Mouse (Mus musculus) heart, postnatal 10 days (tissue): ENCODE data around the gene Parvg. TPM values are rescaled to one million over a fixed set of nuclear protein-coding genes. Genes with fewer than 3 reads are reported as not detected.
"Not testable (repeated sequence)": the region's sequence is repeated elsewhere in the genome, so short reads cannot be mapped to it uniquely, and the experiment has no call there.

Source experiments
- DNase-seq, 2 experiments: peaks; one replicate each; pipeline ENCODE4 v3.0.0; 2021
- intact Hi-C: fragments of 180-260 bp; cut with DNase I; formaldehyde crosslinking; loops from one replicate; pipeline ENCODE4 v1.15.1; 2025
- total RNA-seq, 2 experiments: library from RNA; stranded (reverse); gene quantifications; 2 replicates each; pipeline ENCODE4 v1.2.3; 2021

Parvg gene
- 1 to 10 TPM; 1.7 to 2.5 TPM for total RNA-seq

DNA sequence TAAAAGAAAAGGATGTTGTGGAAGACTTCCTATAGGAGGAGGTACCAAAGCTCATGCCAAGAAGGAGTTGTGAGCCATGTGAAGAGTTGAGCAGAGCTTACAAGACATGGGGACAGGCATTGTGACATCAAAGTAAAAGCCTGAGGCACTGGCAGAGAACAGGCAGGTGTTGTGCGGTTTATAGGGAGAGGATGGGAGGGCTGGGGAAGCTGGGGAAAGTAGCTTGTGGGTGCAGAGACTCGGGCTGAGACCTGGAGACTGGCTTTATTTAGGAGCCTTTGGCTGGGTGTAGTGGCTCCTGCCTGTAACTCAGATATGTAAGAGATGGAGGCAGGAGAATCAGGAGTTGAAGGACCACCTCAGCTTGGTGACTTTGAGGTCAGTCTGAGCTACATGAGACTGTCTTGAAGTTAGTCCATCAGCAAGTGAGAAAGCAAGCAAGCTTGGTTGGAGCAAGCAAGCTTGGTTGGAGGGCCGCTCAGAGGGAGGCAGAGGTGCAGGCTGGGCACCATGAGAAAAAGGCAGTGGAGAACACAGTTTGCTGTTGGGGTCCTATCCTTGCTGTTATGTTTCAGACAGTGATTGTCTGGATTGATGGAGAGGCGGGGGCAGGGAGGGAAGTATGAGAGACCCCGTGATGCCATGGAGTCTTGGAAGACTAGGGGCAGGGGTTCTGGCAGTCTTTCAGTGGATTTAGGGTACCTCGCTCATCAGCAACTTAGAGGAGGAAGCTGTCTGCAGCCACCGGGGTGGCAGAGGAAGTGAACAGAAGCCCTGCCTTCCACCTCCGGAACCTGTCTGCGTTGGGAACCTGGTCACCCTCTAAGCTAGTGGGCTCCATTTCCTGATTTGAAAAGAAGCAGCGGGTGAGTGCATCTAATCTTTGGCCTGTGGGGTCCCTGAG is at the start of gene Parvg:
Gene Parvg, plus strand, starts transcription at position 61 of the 904 bp plus-strand sequence.
- DNase-seq: no peak
- intact Hi-C loops: no loop called here

DNA sequence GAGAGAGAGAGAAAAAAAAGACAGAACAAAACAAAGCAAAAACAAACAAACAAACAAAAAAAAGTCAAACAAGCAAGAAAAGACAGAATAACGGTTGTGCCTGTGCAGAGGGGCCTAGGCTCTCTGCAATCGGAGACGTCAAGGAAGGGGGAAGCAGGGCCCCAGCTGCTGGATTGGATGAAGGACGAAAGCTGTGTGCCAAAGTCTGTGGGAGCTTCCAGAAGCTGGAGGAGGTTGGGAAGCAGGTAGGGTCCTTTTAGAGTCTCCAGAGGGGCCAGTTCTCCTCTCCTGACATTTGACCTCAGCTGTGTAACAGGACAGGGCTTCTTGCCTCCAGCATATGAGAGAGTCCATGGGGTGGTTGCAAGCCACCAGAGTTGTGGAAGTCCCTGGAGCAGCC is 47.8 kb upstream of the Parvg start:
- DNase-seq: no peak
- intact Hi-C loops: no loop called here

DNA sequence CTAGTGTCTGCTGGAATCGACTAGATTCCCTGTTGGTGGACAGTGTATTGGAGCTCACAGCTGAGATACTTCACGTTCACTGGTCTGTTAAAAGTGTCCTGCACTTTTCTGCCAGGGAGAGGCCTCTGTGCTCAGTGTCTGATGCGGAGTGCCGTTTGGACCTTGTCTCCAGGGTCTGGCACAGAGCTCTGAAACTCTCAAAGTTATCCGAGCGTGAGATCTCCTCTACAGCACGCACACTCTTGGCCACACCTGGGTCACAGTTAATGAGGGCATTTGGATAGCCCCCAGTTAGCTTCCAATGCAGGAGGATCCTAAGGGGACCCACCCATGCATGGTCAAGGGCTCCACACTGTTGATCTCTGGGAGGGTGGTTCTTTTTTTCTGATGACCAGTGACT is 45.7 kb upstream of the Parvg start:
- DNase-seq: no peak
- intact Hi-C loops: no loop called here

DNA sequence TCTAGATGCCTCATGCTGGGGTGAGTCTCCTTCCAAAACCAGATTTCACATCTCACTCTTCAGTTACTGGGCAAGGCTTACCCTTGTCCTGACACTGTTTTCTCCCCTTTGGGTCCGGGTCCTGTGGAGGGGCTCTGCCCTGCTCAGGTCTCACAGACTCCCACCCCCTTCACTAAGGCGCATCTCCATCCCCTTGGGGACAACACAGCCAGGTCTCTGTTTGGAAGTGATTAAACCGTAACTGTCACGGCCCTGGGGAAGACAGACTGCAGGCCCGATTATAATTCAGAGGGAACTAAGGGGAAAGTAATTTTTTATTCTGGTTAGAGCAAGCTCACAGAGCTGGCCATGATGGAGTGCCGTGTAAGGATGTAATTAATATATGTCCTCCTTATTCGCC is 45.2 kb upstream of the Parvg start:
- no peak for DNase-seq
- intact Hi-C loops: no loop called here

DNA sequence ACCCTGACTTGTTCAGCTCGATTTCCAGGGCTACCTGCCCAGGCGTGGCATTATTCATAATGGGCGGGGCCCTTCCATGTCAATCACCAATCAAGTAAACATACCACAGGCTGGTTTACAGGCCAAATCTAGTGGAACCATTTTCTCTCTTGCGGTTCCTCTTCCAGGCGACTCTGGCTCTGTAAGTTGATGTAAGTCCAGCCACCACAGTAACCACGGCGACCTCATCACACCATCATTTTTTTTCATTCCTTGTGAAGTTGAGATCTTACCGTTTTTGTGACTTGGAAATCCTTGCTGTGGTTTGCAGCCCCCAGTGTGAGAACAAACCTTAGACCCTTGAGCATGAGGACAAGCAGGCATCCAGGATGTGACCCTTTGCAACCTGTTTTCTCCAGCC is 43.5 kb upstream of the Parvg start:
- intact Hi-C loops: no loop called here

DNA sequence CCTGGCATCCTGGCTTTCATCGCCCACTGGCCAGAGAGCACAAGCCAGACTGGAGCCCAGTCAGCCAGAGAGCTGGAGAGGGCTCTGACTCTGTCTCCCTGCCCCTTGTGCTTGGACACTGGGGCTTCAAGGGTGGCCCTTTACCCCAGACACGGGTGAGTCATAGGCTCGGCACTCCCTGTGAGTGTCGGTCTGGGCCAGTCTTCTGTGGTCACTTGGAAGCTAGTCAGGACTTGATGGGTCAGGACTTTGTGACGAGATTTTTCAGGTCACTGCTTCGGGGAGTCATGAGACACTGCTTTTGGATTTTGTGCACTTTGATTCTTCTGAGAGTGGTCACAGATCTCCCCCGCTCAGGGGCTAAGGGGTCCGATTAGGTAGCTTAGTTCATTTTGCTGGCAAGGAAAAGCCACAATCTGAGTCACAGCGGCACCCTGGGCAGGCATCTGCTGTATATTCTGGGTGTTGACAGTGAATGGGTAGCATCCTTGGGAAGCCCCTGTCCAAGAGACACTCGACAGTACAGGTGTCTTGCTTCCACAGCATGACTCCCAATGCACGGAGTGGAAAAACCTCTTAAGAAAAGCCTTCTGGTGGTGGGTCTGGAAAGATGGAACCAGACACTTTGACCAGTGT is 43.0 kb upstream of the Parvg start:
- intact Hi-C loops: no loop called here
- no peak for DNase-seq

More for the DNA sequence above, 43.5 kb upstream of the Parvg start:
- no peak for DNase-seq

DNA sequence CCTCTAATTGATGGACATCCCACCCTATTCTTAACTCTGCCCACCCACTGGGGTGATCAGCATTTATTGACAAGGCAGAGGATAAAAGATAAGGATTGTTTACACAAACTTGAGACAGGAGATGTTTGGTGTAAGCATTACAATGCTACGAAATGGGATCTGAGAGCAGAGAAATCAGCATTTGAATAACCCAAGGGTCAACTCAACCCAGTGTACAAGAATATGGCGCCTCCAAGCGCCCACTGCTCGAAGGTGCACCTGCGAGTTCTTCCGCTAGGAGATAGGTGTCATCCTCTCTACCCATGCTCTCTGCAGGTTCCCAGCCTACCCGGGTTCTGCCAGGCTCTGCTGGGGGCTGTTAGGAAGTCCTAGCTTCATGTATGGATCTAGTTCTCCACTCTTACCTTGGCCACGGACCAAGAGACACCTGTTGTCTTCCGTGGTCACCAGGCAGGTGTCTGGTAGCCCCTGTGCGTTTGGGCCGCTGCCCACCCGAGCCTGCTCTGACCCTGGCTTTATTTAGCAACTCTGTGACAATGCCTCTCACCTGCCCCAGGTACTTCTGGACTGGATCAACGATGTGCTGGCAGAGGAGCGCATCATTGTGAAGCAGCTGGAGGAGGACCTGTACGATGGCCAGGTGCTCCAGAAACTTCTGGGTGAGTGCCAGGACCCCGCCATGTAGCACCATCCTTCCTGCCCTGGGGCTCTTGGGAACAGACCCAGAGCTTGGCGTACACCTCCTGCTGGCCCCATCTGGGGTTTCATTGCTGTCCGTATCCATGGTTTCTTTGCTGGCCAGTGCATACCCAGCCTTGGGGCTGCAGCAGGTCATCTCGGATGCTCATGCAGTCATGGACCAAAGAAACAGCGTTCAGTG is 41.4 kb upstream of the Parvg start:
- DNase-seq: no peak
- intact Hi-C loops: no loop called here

DNA sequence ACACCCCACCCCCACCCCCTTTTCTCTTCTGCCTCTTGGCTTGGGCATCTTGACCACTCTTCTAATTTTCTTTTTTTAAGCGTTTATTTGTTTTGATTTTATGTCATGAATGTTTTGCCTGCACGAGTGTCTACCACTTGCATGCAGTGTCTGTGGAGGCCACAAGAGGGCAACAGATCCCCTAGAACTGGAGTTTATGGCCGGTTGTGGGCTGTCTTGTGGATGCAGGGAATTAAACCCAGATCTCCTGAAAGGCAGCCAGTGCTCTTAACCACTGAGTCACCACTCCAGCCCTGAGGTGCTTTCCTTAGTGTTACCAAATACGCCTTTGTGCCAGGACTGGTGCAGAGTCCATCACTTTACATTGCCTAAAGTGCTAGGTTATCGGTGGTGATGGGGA is 39.8 kb upstream of the Parvg start:
- intact Hi-C loops: no loop called here
- peak; percentile 40 to 58 for DNase-seq

DNA sequence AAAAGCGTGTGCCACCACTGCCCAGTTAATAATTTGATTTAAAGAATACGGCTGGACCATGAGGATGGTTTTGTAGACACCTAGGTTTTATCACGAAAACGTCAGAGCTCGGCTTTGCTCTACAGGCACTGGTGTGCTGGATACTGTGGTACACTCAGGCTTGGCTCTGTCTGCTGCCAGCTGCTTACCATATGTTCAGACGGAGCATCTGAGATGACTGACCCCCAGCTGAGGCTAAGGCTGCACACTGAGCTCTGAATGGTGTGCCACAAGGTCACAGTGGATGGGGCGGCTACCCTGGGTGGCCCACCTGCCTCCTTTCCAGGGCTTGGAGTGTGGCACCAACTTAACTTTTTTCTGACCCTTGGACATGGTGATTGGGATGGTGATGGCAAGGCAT is 38.4 kb upstream of the Parvg start:
- intact Hi-C loops: no loop called here

DNA sequence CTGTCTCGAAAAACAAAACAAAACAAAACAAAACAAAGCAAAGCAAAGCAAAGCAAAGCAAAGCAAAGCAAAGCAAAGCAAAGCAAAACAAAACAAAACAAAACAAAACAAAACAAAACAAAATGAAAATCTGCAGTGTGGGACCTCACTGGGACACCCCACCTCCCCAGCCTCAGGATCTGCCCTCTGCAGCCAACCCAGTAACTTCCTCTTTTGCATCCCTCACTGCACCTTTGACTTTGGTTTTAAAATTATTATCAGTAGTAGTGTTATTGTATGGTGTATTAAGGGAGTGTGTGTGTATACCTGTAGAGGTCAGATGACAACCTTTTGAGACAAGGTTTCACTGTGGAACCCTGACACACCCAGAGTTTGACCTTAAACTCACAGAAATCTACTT is 34.9 kb upstream of the Parvg start:
- intact Hi-C loops, DNase-seq: not testable (repeated sequence)

More for the DNA sequence above, 38.4 kb upstream of the Parvg start:
- no peak for DNase-seq

DNA sequence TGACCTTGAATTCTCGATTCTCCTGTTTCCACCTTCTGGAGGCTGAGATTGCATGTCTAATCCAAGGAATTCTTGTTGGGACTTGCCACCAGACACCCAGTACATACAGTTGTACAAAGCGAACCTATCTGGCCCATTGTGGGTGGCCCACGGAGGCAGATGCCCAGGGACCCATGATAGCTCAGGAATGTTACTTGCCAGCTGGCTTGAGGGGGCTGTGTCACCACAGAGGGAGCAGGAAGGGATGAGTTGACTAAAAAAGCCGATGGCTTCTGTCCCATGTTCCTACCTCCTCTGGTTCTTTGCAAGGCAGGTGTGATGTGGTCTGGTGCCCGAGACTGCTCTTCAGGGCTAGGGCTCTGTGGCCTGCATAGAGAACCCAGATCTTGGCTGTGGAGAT is 32.7 kb upstream of the Parvg start:
- intact Hi-C loops: no loop called here
- no peak for DNase-seq

DNA sequence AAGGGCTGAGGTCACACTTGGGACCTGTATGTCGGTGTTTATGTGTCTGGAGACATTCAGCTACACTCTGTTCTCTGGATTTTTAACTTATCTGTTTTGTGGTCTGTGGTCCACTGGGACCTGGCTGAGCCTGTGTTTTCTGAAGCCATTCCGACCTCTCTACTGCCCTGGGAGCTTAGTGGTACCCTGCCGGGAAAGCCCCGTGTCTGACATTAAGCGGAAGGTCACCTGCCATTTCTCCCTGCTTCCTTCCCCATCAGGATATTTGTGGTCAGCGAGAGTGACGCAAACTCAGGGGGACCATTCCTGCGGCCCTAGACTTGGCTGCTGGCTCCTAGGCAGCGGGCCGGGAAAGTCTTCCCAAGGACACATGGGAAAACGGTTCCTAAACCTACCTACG is 30.2 kb upstream of the Parvg start:
- intact Hi-C loops: no loop called here
- no peak for DNase-seq

DNA sequence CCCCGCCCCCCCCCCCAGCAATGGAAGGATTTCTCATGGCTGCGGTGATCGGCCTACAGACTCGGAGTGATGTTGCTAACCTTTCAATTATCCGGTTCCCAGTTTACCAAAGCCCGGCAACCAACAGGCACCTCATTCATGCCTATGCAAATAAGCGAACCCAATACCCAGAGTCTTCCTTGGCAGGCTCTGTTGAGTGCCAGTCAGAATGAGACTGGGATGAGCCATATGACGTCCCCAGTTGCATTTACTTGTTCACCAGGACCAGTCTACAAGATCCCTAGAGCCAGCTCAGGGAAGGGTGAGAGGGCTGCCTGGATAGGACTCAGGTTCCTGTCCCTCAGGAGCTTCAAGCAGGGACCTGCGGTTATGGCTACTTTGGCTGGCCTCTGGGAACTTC is 29.4 kb upstream of the Parvg start:
- no peak for DNase-seq
- intact Hi-C loops: no loop called here

DNA sequence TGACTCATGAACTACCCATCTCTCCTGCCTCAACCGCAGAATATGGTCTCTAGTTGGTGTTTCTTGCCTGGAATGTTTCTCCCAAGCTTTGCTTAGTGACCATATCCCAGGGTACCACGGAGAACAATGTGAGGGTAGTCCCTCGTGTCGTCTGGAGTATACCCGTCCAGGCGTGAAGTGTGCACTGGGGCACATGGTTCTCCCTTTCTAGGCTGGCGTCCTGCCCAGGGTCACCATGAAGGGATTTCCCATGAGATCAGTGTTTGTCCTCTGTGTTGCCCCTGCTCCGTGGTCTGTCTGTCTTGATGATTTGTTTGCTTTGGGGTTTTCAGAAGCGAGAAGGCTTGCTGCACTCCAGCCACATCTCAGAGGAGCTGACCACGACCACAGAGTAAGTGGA is 28.6 kb upstream of the Parvg start:
- intact Hi-C loops: no loop called here

DNA sequence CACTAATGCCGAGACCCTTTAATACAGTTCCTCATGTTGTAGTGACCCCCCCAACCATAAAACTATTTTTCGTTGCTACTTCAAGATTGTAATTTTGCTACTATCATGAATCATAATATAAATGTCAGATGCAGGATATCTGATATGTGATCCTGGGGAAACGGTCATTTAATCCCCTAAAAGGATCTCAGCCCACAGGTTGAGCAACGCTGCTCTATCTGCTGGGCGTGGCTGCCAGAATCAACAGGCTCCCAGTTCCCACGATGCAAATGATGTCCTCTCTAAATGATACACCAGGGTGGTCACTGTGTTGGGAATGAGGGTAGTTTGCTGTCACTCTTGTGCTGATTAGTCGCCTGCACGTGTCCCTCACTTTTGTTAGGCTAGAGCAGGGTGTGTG is 26.4 kb upstream of the Parvg start:
- intact Hi-C loops: no loop called here

More for the DNA sequence above, 28.6 kb upstream of the Parvg start:
- DNase-seq: no peak

DNA sequence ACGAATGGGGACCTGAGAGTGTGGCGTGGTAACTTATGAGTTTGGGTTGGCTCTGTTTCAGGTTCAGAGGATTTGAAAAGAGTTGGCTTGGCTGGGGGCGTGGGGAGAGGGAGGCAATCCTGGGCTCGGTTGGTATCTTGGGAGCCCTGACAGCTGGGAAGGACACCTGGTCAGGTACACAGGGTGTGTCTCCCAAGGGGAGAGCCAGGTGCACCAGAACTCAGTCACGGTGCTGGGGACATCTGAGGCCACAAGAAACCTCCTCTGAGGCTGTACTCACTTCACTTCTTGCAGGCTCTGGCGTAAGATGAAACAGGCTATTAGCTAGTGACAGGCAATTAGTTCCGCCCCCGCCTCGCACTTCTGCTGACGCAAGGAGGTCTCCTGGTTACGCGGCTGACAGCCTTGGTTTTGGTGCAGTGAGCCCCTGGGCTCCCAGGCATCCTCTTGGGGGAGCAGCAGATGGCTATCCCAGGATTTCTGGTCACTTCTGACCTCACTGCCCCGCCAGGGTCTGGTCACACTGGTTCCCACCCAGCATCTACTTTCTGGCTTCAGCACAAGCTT is 24.9 kb upstream of the Parvg start:
- intact Hi-C loops: no loop called here
- no peak for DNase-seq

More for the DNA sequence above, 26.4 kb upstream of the Parvg start:
- DNase-seq: no peak

DNA sequence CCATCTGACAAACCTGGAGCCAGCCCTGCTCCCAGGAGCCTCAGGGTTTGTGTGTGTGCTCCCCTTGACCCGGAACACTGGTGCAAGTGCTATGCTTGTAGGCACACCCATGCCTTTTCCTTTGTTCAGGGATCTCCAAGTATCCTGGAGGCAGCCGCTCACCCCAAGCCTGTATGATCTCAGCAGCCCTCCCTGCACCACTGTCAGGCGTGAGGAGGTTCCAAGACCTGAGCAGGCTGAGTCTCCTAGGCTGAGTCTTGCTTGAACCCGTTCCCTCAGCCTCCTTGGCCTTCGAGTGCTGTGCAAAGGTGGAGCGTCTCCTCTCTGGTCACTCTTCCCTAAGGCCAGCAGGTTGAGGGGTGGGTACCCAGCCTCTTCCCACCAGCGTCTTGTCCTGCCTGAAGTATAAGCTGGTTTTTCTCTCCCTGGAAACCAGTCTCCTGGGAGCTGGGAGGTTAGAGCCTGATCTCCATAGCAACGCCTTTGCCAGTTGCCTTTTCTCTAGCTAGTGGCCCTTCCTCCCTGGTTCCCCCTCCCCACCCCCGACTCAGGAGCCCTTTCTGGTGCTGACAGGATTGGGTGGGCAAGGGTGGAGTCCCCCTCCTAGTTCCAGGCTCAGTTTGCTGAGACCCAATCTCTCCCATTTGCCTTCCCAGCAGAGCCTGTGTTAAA is 24.0 kb upstream of the Parvg start:
- no peak for DNase-seq
- intact Hi-C loops: no loop called here

DNA sequence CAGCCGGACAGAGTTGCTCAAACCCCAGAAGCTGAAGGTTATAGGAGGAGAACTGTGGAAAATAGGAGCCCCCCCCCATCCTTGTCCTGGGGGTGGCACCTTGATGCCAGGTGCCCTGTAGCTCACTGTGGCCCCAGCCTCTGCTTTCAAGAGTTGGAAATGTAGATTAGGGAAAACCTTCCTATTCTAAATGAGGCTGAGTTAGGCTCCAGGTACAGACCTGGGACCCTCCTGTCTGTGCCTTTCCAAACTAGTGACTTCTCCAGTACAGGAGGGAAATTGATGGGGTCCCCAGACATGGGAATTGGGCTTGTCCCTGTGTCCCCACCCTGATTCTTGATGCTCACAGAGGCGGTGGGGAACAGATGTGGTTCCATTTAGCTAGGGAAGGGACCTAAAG is 23.2 kb upstream of the Parvg start:
- intact Hi-C loops: no loop called here
- DNase-seq: no peak

DNA sequence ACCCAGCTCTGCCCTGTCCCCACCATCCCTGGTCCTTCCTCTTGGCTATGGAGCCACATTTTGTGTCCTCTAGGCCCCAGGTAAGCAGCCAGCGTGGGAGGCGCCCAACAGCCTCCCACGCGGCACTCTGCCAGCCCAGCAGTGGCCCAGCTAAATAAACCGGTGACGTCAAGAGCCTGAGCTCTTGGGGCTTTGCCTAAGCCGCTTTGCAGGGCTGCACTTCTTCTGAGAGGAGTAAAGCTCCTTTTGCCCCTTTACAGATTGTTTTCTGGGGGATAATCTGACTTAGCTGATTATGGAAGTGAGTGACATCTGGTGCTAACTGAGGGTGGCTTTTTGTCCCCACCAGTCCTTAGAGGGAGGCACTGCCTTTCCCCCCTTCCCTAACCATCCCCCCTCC is 22.8 kb upstream of the Parvg start:
- DNase-seq: peak; percentile 74 to 76
- intact Hi-C loops: no loop called here

DNA sequence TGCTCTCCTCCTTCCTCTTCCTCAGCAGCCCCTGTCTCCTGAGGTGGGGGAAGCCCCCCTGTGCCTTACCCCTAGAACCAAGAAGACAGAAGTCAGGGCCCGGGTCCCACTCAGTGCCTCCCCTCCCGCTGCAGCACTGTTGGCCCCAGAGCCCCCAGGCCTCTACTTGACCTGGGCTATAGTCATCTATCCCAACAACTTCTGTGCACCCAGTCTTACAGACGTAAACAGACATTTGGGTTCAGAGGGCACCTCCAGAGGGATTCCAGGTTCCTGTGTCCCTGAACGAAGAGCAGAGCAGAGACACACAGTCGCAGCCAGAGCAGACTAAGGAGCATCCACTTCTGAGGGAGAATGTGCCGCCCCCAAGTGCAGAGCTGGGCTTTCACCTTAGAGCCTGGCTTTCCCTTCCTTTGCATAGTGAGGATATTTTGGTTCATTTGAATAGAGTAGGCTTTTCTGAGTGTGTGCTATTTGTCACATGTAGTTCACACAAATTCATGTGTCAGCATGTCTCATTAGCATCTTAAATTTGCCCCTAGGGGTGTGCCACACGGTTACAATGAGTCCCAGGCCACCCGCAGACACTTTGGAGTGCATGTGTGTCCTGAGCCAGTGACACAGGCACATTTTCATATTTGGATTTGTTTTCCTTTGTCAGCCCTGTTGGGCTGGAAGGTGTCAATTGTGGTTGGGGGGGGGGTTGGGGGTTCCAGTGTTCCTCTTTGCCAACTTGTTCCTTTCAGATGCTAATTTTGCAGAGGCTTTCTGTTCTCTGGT is 22.0 kb upstream of the Parvg start:
- no peak for DNase-seq
- intact Hi-C loops: no loop called here
